Mouse (Mus musculus) cerebellum, adult 2 months (tissue): ENCODE results near the gene Aldh8a1.

Experiments
- CTCF ChIP-seq: fragments of 200-500 bp; IDR thresholded peaks from 2 replicates; pipeline ENCODE4 v1.5.1; 2011; ENCODE audit warnings: low read depth, mild to moderate bottlenecking, control low read depth, low read length, moderate library complexity, borderline replicate concordance; ENCODE audit not compliant: insufficient read depth
- POLR2A ChIP-seq: fragments of 200-500 bp; IDR thresholded peaks from 2 replicates; pipeline ENCODE4 v1.6.1; 2011; ENCODE audit warnings: low read length, control low read depth, borderline replicate concordance; ENCODE audit not compliant: insufficient read depth

- TF ChIP-seq POLR2A (no peak), CTCF (no peak)
These were observed 49.4 kb downstream of the Aldh8a1 start for GRCm38 (mm10) chr10:21426515-21426914.
